Mouse (Mus musculus) heart, adult 8-10 months (tissue): Measurements from ENCODE around the gene Gm10338. TPM values are rescaled to one million over a fixed set of nuclear protein-coding genes. Genes with fewer than 3 reads are reported as not detected.
"Not testable (repeated sequence)": the region's sequence is repeated elsewhere in the genome, so short reads cannot be mapped to it uniquely, and the experiment has no call there.

Source experiments
- DNase-seq: peaks from one replicate; pipeline ENCODE4 v3.0.0; 2022; ENCODE audit warnings: low spot score
- total RNA-seq, 4 experiments: library from RNA; stranded (reverse); gene quantifications; 2 replicates each; pipeline ENCODE4 v1.2.4; 2022

Gm10338 gene
- total RNA-seq, result not detected

DNA sequence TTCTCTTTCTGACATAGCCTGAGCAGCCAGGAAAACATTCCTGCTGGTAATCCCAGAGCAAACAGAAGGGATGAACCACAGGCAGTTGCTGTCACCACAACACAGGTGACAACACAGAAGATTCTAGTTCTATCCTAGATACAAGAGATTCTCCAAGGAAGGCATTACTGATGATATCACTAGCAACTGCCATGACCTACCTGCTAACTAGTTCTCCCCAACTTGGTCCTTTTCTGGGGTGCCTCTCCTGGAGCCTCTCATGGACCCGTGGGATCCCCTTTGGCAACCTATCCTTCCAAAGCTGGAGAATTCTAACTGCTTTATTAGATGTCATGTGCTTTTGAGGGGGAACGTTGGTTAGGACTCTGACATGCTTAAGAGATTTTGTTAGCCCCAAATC, at the start of gene Gm10338:
Gene Gm10338 (minus strand): TSS at position 101 of the 400 bp plus-strand sequence.
- DNase-seq, result not testable (repeated sequence)

DNA sequence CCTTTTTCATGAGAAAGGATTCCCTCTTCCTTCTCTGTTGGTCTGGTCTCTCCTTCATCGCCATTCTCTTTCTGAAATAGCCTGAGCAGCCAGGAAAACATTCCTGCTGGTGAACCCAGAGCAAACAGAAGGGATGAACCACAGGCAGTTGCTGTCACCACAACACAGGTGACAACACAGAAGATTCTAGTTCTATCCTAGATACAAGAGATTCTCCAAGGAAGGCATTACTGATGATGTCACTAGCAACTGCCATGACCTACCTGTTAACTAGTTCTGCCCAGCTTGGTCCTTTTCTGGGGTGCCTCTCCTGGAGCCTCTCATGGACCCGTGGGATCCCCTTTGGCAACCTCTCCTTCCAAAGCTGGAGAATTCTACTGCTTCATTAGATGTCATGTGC, 48.5 kb upstream of the Gm10338 start, which contains the start of gene Gm10128:
Gene Gm10128 (minus strand): TSS at position 101 of the 400 bp plus-strand sequence.
- not testable (repeated sequence) for DNase-seq

DNA sequence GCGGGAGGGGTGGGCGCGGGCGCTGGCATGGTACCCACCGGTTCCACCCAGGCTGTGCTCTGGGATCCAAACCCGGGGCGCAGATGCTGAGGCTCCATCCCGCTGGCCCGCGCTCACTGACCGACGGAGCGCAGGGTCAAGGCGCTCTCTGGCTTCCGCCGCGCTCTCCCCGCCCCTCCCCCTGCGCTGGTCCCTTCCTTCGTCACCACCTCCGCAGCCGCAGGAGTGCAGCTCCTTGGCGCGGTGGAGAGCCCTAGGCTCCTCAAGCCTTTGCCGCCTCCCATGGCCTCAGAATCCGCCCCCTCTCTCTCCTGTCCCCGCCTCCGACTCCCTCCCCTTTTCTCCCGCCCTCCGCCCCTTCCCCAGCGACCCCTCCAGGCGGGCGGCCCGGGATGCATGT, 27.0 kb downstream of the Gm10338 start, which contains the start of gene Gm3558:
Gene Gm3558 (minus strand): TSS at position 185 of the 400 bp plus-strand sequence.
- not testable (repeated sequence) for DNase-seq

DNA sequence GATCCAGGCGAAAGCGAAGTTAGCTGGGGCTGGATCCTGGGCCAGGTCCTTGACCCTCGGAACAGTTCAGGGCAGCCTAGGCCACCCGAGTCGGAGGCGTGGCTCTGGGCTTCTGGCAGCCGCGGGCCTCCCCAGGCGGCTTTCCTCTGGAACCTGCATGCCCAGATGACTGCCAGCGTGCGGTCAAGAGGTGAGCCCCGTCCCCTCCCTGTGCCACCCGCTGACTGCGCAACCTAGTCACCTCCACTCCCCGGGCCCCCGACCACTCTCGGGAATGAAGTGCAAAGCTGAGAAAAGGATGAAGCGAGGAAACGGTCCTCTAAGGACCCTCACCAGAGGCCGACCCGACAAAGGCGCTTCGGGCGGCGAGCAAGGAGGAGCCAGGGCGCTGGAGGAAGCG, 27.5 kb downstream of the Gm10338 start:
- DNase-seq, result peak; percentile 6

DNA sequence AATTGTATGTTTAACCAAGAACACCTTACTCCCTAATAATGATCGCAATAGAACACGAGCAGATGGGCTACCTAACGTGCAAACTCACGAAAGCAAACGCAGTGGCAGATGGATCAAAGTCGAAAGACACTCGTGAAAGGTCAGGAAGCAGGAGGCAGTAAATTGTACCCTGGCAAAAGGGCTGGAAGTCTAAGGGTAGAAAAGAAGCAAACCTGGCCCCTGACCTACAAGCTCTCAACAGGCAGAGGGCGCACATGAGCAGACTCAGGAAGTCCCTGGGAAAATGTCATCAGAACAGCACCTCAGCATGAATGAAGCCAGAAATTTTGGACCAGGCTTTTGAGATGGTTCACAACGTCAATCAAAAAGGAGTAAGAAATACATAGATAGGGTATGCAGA, 28.1 kb downstream of the Gm10338 start:
- peak; percentile 24 for DNase-seq

Other genes with a start within 250 kb of the Gm10338 start
- not detected for gene Gm8374, start 230.5 kb downstream of the Gm10338 start, total RNA-seq
- not detected for gene Gm3755, start 144.7 kb downstream of the Gm10338 start, total RNA-seq
- not detected for gene Gm3752, start 111.8 kb downstream of the Gm10338 start, total RNA-seq
- 1 to 10 TPM in 1 of 4 experiments, under 1 TPM in 3; 0.62 to 1.4 (median 0.69) TPM for gene Gm3558, start 27.0 kb downstream of the Gm10338 start, total RNA-seq
- gene Gm10128, start 48.4 kb upstream of the Gm10338 start, total RNA-seq, result not detected
- gene Gm26661, start 196.0 kb upstream of the Gm10338 start, total RNA-seq, result not detected
- gene Flnb, start 222.4 kb upstream of the Gm10338 start, total RNA-seq, result 10 to 100 TPM; 14.3 to 31.5 (median 21.0) TPM